Mouse (Mus musculus) thymus, postnatal 14 days (tissue): Measurements from ENCODE around the gene Txk.

Experiments used
- DNase-seq: peaks from one replicate; pipeline ENCODE4 v3.0.0; 2021

The Txk gene

DNA sequence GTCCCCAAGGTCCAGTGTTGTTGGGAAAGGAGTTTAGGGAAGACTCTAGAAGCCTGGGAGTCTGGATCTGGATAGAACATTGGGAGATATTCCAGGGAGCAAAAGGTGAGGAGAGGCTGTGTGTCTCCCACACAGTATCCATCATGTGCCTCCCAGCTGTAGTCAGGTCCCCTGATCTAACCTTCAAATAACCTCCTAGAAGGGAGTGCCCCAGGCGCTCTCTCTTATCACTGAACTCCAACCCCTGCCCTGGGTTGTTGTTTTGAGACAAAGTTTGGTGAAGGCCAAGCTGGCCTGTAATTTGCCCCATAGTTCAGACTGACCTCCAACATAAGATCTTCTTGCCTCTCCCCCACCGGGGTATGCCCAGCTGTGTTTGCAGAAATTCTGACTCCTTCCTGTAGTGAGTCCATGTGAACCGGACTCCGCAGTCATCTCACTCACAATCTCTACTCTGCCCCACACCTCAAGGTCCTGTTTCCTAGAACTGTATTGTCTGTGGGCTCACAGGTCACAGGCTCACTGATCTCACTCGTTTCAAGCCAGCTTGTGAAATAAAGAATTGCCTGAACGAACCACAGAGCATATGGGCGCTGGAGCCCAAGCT, 3.8 kb downstream of the Txk start:
- no peak for DNase-seq

DNA sequence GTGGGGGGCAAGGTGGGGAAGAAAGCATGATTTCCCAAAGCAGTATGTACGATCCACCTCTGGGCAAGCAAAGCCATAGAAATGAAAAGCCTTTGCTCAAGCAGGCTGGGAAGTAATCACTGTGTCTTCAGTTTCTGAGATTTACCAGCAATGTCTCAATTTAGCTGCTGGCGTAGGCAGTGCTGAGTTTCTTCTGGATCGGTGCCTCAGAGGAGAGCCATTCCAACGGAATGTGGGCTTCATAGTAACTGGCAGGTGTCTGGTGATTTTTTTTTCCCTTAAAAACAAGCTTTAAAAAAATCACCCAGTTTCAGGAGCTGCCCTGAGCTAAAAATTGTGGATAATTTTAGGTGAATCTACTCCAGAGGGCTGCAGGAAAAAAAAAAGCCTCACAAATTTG, 5.2 kb downstream of the Txk start:
- no peak for DNase-seq

DNA sequence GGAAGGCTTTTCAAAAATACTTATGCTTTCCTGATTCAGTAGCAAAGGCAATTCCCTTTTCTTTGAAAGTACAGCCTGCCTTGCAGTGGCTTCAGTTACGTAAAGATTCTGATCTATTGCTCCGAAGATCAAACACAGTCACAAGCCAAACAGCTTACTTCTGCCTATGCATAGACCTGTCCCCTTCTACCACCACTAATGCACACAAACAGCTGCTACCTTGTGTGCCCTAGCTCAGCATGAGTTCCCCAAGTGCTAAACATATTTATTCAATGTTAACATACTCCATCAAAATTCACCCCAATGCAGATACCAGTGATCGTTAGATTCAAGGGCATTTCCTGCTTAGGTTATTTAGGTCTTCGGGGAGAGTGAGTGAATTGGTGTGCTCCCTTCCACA, 6.1 kb downstream of the Txk start:
- DNase-seq, result no peak

- no peak for DNase-seq
Measured at GRCm38 (mm10) chr5:72743103-72743502, 9.5 kb downstream of the Txk start.

- no peak for DNase-seq
Measured at GRCm38 (mm10) chr5:72736868-72737267, 15.7 kb downstream of the Txk start.

DNA sequence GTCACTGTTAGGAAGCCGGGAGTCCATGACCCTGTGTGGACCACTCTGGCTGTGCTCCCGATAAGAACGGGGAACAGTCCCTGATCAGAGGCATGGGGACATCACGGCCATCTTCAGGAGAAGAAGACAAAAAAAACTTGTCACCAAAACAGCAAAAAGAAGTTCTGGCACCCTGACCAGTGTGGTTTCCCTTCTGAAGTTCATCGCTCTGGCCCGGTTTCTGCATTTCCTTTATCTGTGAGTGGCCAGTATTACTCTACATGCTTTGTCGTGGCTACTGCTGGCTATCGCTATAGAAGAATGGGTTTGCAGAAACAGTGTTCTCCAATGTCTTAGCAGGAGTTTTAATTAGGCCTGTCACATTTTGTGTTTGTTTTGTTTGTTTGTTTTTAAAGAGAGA, 16.1 kb downstream of the Txk start:
- DNase-seq, result no peak

DNA sequence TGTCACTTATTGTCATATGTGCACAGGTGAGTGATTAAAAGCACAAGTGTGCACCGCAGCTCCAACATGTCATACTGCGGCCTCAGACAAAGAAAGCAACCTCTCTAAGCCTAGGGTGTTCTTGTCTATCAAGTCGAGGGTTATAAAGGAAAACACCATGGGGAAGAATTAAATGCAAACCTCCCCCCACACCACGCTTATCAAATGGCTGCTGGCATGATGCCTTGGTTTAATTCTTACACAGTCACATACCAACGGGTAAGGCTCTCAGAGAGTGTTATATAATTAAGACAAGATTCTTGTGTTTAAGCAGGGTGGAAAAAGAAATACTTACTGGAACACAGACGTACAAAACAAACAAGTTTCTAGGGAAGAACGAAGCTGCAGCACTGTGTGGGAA, 16.8 kb downstream of the Txk start:
- DNase-seq, result no peak

DNA sequence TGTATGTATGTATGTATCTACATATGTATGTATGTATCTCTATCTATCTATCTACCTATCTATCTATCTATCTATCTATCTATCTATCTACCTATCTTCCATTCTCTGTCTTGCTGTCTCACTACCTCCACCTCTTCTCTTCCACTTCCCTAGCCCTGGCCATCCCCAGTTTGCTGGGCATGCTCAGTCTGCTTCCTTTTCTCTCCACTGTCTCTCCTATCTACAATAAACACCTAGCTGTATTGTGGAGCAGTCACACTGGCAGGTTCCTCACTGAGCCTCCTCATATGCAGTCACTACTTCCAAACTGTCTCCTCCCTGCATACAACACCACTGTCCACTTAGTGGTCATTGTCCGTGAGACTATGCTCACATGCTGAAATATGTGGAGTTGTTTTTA, 19.7 kb downstream of the Txk start:
- DNase-seq, result no peak

GRCm38 (mm10) chr5:72725404-72725803, 27.2 kb downstream of the Txk start:
- DNase-seq, result no peak

GRCm38 (mm10) chr5:72723429-72723828, 29.1 kb downstream of the Txk start:
- no peak for DNase-seq

GRCm38 (mm10) chr5:72720587-72720986, 32.0 kb downstream of the Txk start:
- peak; percentile 56 for DNase-seq

GRCm38 (mm10) chr5:72710572-72711278, 41.9 kb downstream of the Txk start:
- DNase-seq, result peak; percentile 75

- no peak for DNase-seq
Measured at GRCm38 (mm10) chr5:72709976-72710375, 42.6 kb downstream of the Txk start.

- no peak for DNase-seq
Measured at GRCm38 (mm10) chr5:72709451-72709850, 43.1 kb downstream of the Txk start.

GRCm38 (mm10) chr5:72706722-72707121, 45.9 kb downstream of the Txk start:
- DNase-seq, result no peak

GRCm38 (mm10) chr5:72706095-72706494, 46.5 kb downstream of the Txk start:
- DNase-seq, result no peak

DNA sequence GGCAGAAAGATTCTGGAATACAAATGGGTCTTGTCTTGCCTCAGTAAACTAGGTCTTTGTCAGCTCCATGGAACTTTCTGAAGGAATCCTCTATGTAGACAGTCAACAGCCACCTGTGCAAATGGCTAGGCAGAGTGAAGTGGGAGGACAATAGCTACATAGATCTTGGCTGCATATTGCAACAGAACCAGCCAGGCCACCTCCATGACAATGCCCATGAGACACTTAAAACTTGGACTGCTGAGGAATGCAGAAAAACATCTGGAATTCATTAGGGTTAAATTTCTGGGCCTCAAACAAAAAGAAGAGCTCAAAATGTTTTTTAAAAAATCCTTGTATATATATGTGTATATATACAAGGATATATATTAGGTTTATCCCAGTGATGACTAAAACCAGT, 50.4 kb downstream of the Txk start:
- no peak for DNase-seq

GRCm38 (mm10) chr5:72699500-72699818, 53.1 kb downstream of the Txk start:
- no peak for DNase-seq

DNA sequence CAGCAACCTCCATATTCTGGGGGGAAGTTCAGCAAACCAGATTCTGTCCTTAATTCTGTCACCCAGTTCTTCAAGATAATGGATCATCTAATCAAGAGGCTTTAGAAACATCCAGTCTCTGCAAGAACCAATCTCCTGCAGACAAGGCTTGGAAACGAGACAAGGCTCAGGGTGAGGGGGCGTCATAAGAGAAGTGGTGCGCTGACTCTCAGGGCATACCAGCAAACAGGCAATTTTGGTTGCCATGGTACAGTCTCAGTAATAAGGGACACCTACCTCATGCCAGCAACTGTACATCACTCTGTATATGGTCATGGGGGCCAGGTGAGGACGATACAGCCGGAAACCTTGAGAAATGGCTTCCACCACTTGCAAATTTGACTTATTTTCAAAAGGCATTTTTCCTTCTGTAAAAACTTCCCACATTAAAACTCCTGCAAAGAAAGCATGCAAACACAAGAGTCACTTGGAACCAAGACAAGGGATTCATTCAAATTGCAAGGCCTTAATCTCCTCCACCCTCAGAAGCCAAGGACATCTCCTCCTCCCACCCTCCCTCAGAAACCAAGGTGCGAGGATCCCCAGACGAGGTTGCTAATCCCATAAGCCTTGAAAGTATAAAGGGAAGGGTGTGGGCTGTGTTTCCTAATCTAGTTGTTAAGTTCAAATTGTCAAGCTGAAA, 53.6 kb downstream of the Txk start:
- DNase-seq, result no peak

- no peak for DNase-seq
Measured at GRCm38 (mm10) chr5:72698343-72698742, 54.2 kb downstream of the Txk start.

- no peak for DNase-seq
Measured at GRCm38 (mm10) chr5:72696491-72696890, 56.1 kb downstream of the Txk start.

DNA sequence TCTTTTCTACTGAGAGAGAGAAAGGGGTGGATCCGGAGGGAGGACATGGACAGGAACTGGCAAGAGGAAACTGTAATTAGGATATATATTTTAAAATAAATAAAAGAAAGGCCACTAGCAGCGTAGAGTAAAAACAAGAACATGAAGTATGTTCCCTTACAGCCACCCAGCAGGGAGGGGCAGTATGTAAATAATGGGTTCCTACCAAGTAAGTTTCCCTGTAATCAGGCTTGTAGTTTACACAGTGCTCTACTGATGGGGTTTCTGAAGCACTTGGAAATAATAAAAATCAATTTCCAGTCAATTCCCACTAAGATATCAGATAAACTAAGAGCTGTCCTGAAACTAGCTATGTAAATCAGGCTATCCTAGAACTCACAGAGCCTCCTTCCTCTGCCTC, 57.9 kb downstream of the Txk start:
- no peak for DNase-seq

GRCm38 (mm10) chr5:72690516-72690915, 62.1 kb downstream of the Txk start:
- no peak for DNase-seq

GRCm38 (mm10) chr5:72689556-72689955, 63.0 kb downstream of the Txk start:
- DNase-seq, result no peak

DNA sequence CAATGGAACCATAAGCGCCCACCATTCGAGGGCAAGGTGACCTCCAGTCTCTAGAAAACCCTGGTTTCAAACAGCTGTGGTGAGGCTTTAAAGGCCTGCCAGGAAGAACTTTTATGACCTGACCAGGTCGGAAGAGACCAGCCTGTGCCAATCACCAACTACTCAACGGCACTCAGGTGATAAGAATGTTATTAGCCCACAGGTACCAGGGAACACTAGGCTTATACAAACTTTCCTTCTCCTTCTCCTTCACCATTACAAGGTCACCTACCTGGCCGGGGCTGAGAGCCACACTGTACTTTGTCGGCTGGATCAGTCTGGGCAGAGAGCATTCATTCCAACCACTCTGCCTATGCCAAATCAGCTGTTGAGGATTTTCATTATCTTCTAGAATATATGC, 71.1 kb downstream of the Txk start:
- DNase-seq, result no peak
